Mouse (Mus musculus) spleen, postnatal 14 days (tissue): ENCODE results near the gene Tbc1d30.
"Not testable (repeated sequence)": the region's sequence is repeated elsewhere in the genome, so short reads cannot be mapped to it uniquely, and the experiment has no call there.

Experiments used
- DNase-seq, 2 experiments: peaks; one replicate each; pipeline ENCODE4 v3.0.0; 2021 to 2022; ENCODE audit warnings: low spot score in 2 of 2

Gene Tbc1d30

GRCm38 (mm10) chr10:121365781-121366272 is 14.7 kb upstream of the Tbc1d30 start:
- no peak for DNase-seq

DNA sequence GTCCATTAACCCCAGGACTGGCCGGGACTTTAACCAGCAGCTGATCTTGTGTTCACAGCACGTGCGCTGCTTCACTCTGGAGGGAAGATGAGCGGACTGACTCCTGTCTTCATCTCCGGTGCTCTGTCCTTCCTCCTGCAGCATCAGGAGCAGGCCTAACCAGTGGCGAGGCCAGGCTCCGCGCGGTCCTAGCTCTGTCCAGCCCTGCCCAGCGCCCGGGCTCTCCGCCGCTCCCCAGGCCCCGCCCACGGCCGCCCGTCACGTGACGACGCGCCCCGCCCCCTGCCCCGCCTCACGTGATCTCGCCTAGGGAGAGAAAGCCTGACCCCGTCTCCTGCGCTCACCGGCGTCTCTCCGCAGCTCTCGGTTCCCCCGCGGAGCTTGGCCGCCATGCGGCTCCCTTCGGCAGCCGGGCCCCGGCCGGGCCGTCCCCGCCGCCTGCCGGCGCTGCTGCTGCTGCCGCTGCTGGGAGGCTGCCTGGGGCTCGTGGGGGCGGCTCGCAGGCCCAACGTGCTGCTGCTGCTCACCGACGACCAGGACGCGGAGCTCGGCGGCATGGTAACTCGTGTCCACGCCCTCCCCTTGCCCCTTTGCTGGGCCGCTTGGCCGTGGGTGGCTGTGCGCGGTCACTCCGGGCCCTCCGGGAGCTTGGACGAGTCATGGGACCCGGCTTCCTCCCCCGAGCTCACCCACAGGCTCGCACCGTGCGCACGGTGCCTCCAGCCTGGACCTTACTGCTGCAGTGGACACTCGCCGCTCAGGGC is 13.9 kb upstream of the Tbc1d30 start, which contains the start of gene Gns:
Gene Gns (plus strand): TSS at position 290 of the 764 bp plus-strand sequence.
- DNase-seq = peak; percentile 69 to 81

DNA sequence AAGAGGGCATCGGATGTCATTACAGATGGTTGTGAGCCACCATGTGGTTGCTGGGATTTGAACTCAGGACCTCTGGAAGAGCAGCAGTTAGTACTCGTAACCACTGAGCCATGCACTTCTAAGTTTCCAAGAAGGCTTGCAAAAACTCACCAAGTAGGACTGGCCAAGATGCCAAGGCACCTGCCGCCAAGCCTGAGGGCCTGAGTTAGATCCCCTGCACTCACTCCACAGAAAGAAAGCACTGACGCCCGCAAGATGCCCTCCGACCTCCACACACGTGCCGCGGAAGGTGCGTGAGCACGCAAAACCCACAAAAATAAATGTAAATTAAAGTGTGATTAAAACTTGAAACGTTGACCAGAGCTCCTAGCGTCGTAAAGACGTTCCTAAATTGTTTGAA is 13.2 kb upstream of the Tbc1d30 start:
- DNase-seq = no peak

DNA sequence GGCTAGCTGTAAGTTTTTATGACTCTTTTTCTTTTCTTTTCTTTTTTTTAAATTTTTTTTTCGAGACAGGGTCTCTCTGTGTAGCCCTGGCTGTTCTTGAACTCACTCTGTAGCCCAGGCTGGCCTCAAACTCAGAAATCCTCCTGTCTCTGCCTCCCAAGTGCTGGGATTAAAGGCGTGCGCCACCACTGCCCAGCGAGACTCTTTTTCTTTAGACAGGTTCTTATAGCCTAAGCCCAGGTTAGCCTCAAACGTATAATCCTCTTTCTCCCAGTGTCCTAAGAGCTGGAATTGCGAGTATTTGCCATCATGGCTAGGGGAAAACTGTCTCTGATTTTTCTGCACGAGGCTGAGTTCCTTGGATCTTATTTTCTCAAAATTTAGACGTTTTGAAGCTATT is 12.1 kb upstream of the Tbc1d30 start:
- no peak for DNase-seq

DNA sequence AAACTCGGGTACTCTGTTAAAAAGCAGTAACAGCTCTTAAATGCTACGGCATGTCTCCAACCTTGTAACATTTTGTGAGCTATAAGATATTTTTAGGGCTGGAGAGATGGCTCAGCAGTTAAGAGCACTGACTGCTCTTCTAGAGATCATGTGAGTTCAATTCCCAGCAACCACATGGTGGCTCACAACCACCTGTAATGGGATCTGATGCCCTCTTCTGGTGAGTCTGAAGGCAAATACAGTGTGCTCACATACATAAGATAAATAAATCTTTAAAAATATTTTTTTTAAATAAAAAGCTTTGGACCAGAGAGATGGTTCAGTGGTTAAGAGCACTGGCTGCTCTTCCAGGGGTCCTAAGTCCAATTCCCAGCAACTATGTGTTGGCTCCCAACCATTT is 9.3 kb upstream of the Tbc1d30 start:
- no peak for DNase-seq

- no peak for DNase-seq
Observed at GRCm38 (mm10) chr10:121351692-121352290, 713 bp upstream of the Tbc1d30 start.

GRCm38 (mm10) chr10:121350357-121351065 is 567 bp downstream of the Tbc1d30 start:
- DNase-seq = no peak

GRCm38 (mm10) chr10:121349244-121349643 is 1.8 kb downstream of the Tbc1d30 start:
- no peak for DNase-seq

DNA sequence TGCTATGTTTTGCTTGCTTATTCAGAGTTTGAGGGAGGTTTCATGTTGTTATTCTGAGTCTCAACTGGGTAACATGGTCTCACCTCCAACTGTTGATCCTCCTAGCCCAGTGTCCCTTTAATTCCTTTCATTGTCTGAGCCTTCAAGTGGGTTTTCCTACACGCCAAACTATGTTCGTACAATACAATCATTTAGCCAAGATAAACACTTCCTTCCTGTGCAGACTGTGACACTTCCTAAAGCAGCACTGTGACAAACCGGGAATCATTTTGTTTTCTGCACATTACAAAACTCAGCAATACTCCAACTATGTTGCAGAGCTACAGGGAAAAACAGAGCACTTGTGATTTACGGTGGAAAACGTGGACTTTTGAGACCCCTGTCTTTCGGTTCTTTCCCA is 7.2 kb downstream of the Tbc1d30 start:
- no peak for DNase-seq

DNA sequence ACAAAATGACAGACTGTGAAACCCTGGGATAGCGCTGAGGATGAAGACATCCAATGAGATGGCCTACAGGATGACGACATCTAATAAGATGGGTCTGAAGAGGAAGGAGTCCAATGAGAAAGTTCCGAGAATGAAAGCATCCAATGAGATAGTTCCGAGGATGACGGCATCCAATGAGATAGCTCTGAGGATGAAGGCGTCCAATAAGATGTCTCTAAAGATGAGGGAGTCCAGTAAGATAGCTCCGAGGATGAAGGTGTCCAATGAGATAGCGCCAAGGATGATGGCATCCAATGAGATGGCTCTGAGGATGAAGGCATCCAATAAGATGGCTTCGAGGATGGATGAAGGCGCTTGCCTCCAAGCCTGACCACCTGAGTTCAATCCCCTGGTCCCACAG is 8.8 kb downstream of the Tbc1d30 start:
- no peak for DNase-seq

DNA sequence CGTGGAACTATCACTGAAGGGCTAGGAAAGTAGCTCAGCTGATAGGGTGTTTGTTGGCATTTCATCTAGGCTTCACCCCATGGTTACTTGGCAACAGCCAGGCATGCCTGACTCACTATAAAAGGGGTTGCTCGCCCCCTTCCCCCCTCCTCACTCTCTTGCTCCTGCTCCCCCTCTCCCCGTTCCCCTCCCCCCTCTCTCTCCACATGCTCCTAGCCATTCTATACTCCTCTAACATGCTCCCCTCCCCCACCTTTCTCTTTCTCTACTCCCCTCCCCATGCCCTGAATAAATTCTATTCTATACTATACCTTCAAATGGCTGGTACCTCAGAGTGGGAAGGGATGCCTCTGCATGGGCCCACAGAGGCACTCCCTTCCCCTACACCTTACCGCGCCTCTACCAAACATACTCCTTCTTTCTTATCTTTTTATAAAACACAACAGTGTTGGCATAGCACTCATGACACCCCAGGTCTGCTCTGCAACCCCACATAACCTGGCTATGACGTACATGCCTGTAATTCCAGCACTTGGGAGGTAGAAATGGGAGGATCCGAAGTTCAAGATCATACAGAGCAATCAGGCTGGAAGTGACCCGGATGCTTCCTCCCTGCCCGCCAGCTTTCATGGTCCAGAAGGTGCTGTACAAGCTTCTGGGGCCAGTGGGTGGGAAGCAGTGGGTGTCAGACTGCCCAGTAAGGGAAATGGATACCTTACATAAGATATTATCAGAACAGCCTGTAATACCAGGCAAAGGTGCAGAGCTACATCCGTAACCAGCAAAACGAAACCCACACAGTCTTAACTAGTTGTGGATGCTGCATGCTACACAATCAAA is 10.1 kb downstream of the Tbc1d30 start:
- no peak for DNase-seq

- not testable (repeated sequence) for DNase-seq
Observed at GRCm38 (mm10) chr10:121336536-121336935, 14.5 kb downstream of the Tbc1d30 start.

- peak; percentile 28 to 62 for DNase-seq
Observed at GRCm38 (mm10) chr10:121334576-121334975, 16.5 kb downstream of the Tbc1d30 start.

GRCm38 (mm10) chr10:121330940-121331339 is 20.1 kb downstream of the Tbc1d30 start:
- DNase-seq = peak; percentile 30 to 57

- no peak for DNase-seq
Observed at GRCm38 (mm10) chr10:121329586-121329985, 21.5 kb downstream of the Tbc1d30 start.

GRCm38 (mm10) chr10:121326167-121326566 is 24.9 kb downstream of the Tbc1d30 start:
- no peak for DNase-seq

DNA sequence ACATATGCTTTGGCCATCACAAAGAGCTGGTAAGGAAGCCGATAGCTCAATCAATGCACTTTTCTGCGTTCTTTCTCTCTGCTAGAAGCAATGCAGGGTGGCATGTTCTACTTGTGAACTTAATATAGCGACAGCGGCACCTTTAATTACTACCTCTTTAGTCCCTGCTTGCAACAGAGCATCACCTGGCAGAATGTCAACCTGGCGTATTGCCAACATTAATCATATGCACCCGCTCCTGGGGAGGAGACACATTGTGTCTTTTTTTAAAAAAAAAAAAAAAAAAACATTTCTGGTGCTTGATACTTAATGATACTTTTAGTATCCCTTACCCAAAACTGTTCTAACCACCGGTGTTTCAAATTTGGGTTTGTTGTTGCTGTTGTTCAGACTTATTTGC is 27.6 kb downstream of the Tbc1d30 start:
- DNase-seq = no peak

DNA sequence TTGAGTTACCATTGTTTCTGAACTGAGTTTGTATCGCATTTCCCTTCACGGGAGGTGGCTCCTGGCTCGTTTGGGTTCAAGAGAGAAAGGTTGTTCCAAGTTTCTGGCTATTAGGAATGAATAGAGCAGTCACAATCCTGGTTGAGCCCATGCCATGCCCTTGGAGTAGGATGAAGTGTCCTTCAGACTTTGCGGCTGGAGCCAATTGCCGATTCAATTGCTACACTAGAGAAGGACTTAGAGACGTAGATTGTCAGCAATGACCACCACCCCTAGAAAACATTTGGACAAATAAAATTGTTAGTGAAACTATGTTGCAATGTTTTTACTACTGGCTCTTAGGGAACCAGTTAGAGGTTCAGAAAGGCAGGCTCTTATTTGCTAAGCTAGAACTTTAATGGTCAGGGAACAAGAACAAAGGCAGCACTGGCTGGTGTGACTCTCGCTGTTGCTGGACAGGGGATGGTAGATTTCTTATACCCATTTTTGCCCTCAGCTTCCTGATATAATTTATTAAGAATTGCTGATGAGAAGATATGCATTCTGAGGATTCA is 32.6 kb downstream of the Tbc1d30 start:
- no peak for DNase-seq

DNA sequence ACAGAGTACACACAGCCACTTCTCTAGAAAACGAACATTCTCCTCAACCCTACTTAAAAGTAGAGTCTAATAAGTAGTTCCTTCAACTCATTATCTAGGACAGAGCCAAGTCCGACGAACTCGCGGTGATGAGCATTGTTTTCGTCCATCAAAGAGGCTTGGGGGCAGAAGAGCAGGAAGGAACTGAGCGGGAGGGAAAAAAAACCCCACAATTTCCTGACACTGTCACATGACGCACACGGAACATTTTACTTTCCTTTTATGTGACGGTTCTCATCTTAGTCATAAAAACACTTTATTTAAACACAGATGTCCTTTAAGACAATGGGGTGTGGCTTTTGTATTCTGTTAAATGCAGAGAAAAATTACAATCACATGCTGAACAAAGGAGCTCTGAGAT is 34.7 kb downstream of the Tbc1d30 start:
- no peak for DNase-seq

DNA sequence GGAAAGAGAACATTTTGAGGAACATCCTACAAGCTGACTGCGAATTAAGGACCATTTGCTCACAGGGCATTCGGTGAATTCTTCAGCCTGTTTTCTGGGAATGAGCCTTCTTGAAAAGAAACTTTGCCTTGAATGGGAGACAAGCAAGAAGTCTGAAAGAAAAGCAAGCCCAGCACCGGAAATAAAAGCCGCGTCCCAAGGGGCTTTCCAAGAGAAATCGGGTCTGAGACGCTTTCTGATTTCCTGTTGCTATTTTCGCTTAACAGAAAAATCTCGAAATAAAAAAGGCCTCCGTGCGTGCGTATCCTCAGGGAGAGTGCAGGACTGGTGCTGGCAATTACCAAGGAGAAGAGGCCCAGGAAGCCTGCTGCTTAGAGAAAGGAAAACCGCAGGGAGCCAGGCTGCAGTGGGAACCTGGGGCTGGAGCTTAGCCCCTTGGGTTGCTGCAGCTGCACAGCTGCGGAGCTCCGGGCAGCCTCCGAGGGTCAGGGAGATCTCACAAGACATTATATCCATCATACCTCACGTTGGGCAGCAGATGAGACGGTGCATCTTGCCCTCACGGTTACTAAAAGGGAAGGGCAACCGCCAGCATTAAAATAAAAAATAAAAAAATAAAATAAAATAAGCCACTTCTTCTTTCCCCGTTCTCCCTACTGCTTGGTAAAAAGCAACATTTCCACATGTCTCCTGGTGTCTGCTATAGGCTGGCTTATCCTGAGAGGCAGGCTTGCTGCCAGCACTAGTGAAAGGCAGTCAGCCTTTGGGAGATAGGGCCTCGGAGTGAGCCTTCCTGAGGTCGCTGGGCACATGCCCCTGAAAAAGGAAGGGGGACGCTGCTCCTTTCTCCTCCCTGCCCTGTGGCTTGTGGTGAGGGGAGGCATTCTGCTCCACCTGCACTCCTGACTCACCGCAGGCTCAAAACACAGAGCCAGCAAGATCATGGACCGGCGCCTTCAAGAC is 35.5 kb downstream of the Tbc1d30 start:
- no peak for DNase-seq
